Mouse (Mus musculus) thymus, adult 2 months (tissue): Measurements from ENCODE around the gene Dennd1b.

Source experiments
- CTCF ChIP-seq: fragments of 200-500 bp; IDR thresholded peaks from 2 replicates; pipeline ENCODE4 v1.5.1; 2012; ENCODE audit warnings: mild to moderate bottlenecking, control low read depth, low read length, moderate library complexity, borderline replicate concordance; ENCODE audit not compliant: control insufficient read depth, poor library complexity, insufficient read depth; ENCODE audit errors: extremely low read depth
- POLR2A ChIP-seq: fragments of 200-500 bp; IDR thresholded peaks from 2 replicates; pipeline ENCODE4 v1.6.1; 2012; ENCODE audit warnings: mild to moderate bottlenecking, low read length, control low read depth, moderate library complexity; ENCODE audit not compliant: control insufficient read depth, poor library complexity, insufficient read depth; ENCODE audit errors: extremely low read depth

DNA sequence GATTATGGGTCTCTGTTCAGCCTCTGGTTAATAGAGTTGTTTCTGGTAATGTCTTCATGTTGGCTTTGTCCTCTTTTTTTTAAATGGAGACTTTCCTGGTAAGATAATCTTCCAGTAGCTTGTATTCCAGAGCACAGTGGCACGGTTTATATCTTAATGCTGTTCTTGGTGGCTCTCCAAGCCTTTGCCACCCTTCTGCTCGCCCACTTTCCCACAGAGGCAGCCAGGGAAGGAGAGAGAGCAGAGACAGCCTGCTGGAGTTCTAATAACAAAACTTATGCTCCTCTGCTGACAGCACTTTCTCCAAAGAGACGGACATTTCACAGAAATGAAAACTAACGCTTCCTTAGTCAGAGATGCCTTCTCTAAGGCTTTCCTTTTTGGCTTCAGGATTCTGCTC is 6.8 kb downstream of the Dennd1b start:
- TF ChIP-seq POLR2A (no peak), CTCF (no peak)
